Mouse (Mus musculus): ENCODE data around the gene Fuca2. TPM values are rescaled to one million over a fixed set of nuclear protein-coding genes. Genes with fewer than 3 reads are reported as not detected.

The Fuca2 gene
- polyA plus RNA-seq, 1 experiment from 2014 or later = 47.7 TPM

Other genes starting within 250 kb of the Fuca2 start
- 3.4 and 3.5 TPM in 2 replicates for gene Phactr2, start 25.1 kb upstream of the Fuca2 start, polyA plus RNA-seq (2015; fragmentation: Nextera tagmentation; extraction: Ambion mirVana)
- 1.7 and 1.8 TPM in 2 replicates for gene Adat2, start 53.4 kb downstream of the Fuca2 start, polyA plus RNA-seq (2015; fragmentation: Nextera tagmentation; extraction: Ambion mirVana)
- 9.5 and 9.8 TPM in 2 replicates for gene Pex3, start 53.6 kb downstream of the Fuca2 start, polyA plus RNA-seq (2015; fragmentation: Nextera tagmentation; extraction: Ambion mirVana)

Measured in liver, embryonic 16.5 days (tissue).